Mouse (Mus musculus) limb, embryonic 10.5 days (tissue): Measurements from ENCODE around the gene Gpx6. TPM values are rescaled to one million over a fixed set of nuclear protein-coding genes. Genes with fewer than 3 reads are reported as not detected.

Experiments
- DNase-seq: peaks from one replicate; pipeline ENCODE4 v3.0.0-alpha.2; 2017; ENCODE audit warnings: low spot score
- H3K27ac ChIP-seq: fragments of 300-500 bp; sonication (generic); 2 replicates; pipeline ENCODE4 v1.5.1; 2016; ENCODE audit warnings: mild to moderate bottlenecking
- H3K27me3 ChIP-seq: fragments of 300-500 bp; sonication (generic); 2 replicates; pipeline ENCODE4 v1.6.1; 2016; ENCODE audit warnings: low read depth, mild to moderate bottlenecking; ENCODE audit not compliant: poor library complexity, severe bottlenecking
- H3K36me3 ChIP-seq: fragments of 300-500 bp; sonication (generic); 2 replicates; pipeline ENCODE4 v1.6.1; 2016; ENCODE audit warnings: mild to moderate bottlenecking, moderate library complexity
- H3K4me1 ChIP-seq: fragments of 300-500 bp; sonication (generic); 2 replicates; pipeline ENCODE4 v1.6.1; 2016
- H3K4me3 ChIP-seq: fragments of 300-500 bp; sonication (generic); 2 replicates; pipeline ENCODE4 v1.5.1; 2016; ENCODE audit warnings: mild to moderate bottlenecking, moderate library complexity
- H3K9me3 ChIP-seq: fragments of 300-500 bp; sonication (generic); replicated peaks from 2 replicates; pipeline ENCODE4 v1.6.1; 2016; ENCODE audit warnings: mild to moderate bottlenecking
- WGBS: fragments of 180-500 bp; shearing (Covaris S2); methylation state at CpG from one replicate; pipeline ENCODE4 v1.1.7; 2016; 5-methylcytosine and 5-hydroxymethylcytosine counted together
- polyA plus RNA-seq: library from polyadenylated mRNA; unstranded; fragments of >200 nt; fragmentation: Nextera tagmentation; extraction: Ambion mirVana; gene quantifications from 2 replicates; pipeline ENCODE4 v1.2.1, GENCODE M21; 2016

Gpx6 gene
- polyA plus RNA-seq, 1 experiment from 2014 or later, result 0.91 TPM

GRCm38 (mm10) chr13:21327424-21327823, 15.5 kb downstream of the Gpx6 start:
- Histone ChIP-seq H3K4me3 (peak overlapping the region; percentile 59), H3K9me3 (no peaks in the 10 kb centered on the region), H3K36me3 (no peaks in the 10 kb centered on the region), H3K27ac (no peak overlapping the region), H3K27me3 (no peaks in the 10 kb centered on the region), H3K4me1 (no peaks in the 10 kb centered on the region)
- DNase-seq, result peak; percentile 55
- WGBS, result 1% methylated on average over 9 of the region's 9 CpGs

GRCm38 (mm10) chr13:21346610-21347009, 34.7 kb downstream of the Gpx6 start, which contains the start of gene Olfr1367:
Olfr1367 (plus strand) TSS chr13:21346910.
- Histone ChIP-seq H3K4me1 (no peaks in the 10 kb centered on the region), H3K27ac (no peak within 1 kb of the TSS), H3K4me3 (no peak within 1 kb of the TSS), H3K9me3 (no peaks in the 10 kb centered on the region), H3K36me3 (no peaks in the 10 kb centered on the region), H3K27me3 (no peaks in the 10 kb centered on the region)
- WGBS, result 94% methylated on average over 1 of the region's 1 CpGs
- no peak for DNase-seq

GRCm38 (mm10) chr13:21350593-21350992, 38.7 kb downstream of the Gpx6 start:
- Histone ChIP-seq H3K9me3 (no peaks in the 10 kb centered on the region), H3K36me3 (no peaks in the 10 kb centered on the region), H3K27ac (no peak overlapping the region), H3K4me3 (no peak overlapping the region), H3K27me3 (no peaks in the 10 kb centered on the region), H3K4me1 (no peaks in the 10 kb centered on the region)
- no peak for DNase-seq

GRCm38 (mm10) chr13:21362621-21363248, 50.8 kb downstream of the Gpx6 start, which contains the start of gene Zscan12:
Zscan12 (plus strand) TSS chr13:21362820.
- DNase-seq, result peak; percentile 96
- 1% methylated on average over 29 of the region's 29 CpGs for WGBS

GRCm38 (mm10) chr13:21363719-21364118, 51.8 kb downstream of the Gpx6 start:
- peaks cover 42% of the 10 kb centered on the region for H3K36me3 ChIP-seq
- H3K9me3 ChIP-seq, result no peaks in the 10 kb centered on the region
- H3K4me1 ChIP-seq, result peaks cover 19% of the 10 kb centered on the region
- H3K4me3 ChIP-seq, result peak overlapping the region; percentile 87
- DNase-seq, result peak; percentile 32
- no peak overlapping the region for H3K27ac ChIP-seq
- H3K27me3 ChIP-seq, result no peaks in the 10 kb centered on the region
- WGBS, result 70% methylated on average over 12 of the region's 12 CpGs

More at GRCm38 (mm10) chr13:21362621-21363248, 50.8 kb downstream of the Gpx6 start, which contains the start of gene Zscan12:
- Histone ChIP-seq H3K27ac (peak within 1 kb of the TSS; percentile 96), H3K9me3 (no peaks in the 10 kb centered on the region), H3K36me3 (peaks cover 32% of the 10 kb centered on the region), H3K4me3 (peak within 1 kb of the TSS; percentile 87), H3K4me1 (peaks cover 19% of the 10 kb centered on the region), H3K27me3 (no peaks in the 10 kb centered on the region)

- peaks cover 71% of the 10 kb centered on the region for H3K36me3 ChIP-seq
Measured at GRCm38 (mm10) chr13:21366635-21367034, 54.7 kb downstream of the Gpx6 start.

More at GRCm38 (mm10) chr13:21366635-21367034, 54.7 kb downstream of the Gpx6 start:
- H3K4me1 ChIP-seq, result peaks cover 19% of the 10 kb centered on the region
- no peak overlapping the region for H3K4me3 ChIP-seq
- 78% methylated on average over 6 of the region's 6 CpGs for WGBS
- H3K27ac ChIP-seq, result no peak overlapping the region
- DNase-seq, result no peak
- H3K9me3 ChIP-seq, result no peaks in the 10 kb centered on the region
- no peaks in the 10 kb centered on the region for H3K27me3 ChIP-seq

Other genes with a start within 250 kb of the Gpx6 start
- gene Olfr1370, start 237.2 kb upstream of the Gpx6 start, polyA plus RNA-seq, result not detected in 2 replicates
- 0.10 TPM in 1 of 2 replicates, not detected in the other for gene Olfr1369-ps1, start 200.6 kb upstream of the Gpx6 start, polyA plus RNA-seq
- gene Olfr263, start 182.5 kb upstream of the Gpx6 start, polyA plus RNA-seq, result not detected in 2 replicates
- gene Olfr1368, start 166.3 kb upstream of the Gpx6 start, polyA plus RNA-seq, result not detected in 2 replicates
- gene Trim27, start 132.7 kb upstream of the Gpx6 start, polyA plus RNA-seq, result 200 and 218 TPM in 2 replicates
- not detected in 2 replicates for gene Gpx5, start 19.4 kb upstream of the Gpx6 start, polyA plus RNA-seq
- gene Olfr1367, start 34.8 kb downstream of the Gpx6 start, polyA plus RNA-seq, result not detected in 2 replicates
- 19.6 and 19.7 TPM in 2 replicates for gene Zscan12, start 50.7 kb downstream of the Gpx6 start, polyA plus RNA-seq
- gene Zkscan3, start 90.6 kb downstream of the Gpx6 start, polyA plus RNA-seq, result 88.7 and 100 TPM in 2 replicates
- 4.9 and 5.1 TPM in 2 replicates for gene Pgbd1, start 128.9 kb downstream of the Gpx6 start, polyA plus RNA-seq
- gene Zscan26, start 141.6 kb downstream of the Gpx6 start, polyA plus RNA-seq, result 26.1 and 29.9 TPM in 2 replicates
- gene Nkapl, start 156.4 kb downstream of the Gpx6 start, polyA plus RNA-seq, result 2.0 and 2.4 TPM in 2 replicates
- 2.5 and 3.3 TPM in 2 replicates for gene Zkscan4, start 166.8 kb downstream of the Gpx6 start, polyA plus RNA-seq
- gene Gm10065, start 167.3 kb downstream of the Gpx6 start, polyA plus RNA-seq, result not detected in 2 replicates
- gene AK157302, start 183.1 kb downstream of the Gpx6 start, polyA plus RNA-seq, result 0.20 and 0.28 TPM in 2 replicates
- gene Gm11273, start 189.3 kb downstream of the Gpx6 start, polyA plus RNA-seq, result 3.6 and 5.0 TPM in 2 replicates
- 6.8 and 9.6 TPM in 2 replicates for gene Zkscan8, start 219.0 kb downstream of the Gpx6 start, polyA plus RNA-seq
- gene Olfr1366, start 230.7 kb downstream of the Gpx6 start, polyA plus RNA-seq, result 0.06 TPM in 1 of 2 replicates, not detected in the other
- gene Olfr1535, start 247.8 kb downstream of the Gpx6 start, polyA plus RNA-seq, result not detected in 2 replicates